Mouse (Mus musculus): ENCODE measurements around the gene Rabac1. TPM values are rescaled to one million over a fixed set of nuclear protein-coding genes. Genes with fewer than 3 reads are reported as not detected.

Rabac1 gene
- total and polyA plus RNA-seq, 3 experiments: 11.7 to 79.9 (median 36.3) TPM

DNA sequence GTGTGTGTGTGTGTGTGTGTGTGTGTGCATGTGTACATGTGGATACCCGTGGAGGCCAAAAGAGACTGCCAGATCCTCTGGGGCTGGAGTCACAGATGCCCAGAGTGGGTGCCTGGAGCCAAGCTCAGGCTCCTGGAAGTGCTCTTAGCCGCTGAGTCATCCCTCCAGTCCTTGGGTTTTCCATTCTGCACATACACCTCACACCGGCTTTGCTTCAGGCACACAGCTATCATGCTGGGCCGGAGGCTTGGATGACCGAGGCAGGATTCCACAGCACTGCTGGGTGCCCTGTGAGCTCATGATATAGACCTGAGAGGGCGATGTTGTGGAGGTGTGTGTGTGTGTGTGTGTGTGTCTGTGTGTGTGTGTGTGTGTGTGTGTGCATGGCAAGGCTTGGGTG lies 4.1 kb downstream of the Rabac1 start:
- H3K9me3 ChIP-seq (replicated peaks): no peaks in the 10 kb centered on the region
- H3K4me3 ChIP-seq (ENCODE audit: low read depth, low read length): no peak overlapping the region
- TF ChIP-seq CTCF (IDR thresholded peaks at IDR 0.05; ENCODE audit: low read depth, low read length) (no peak), GATA2 (IDR thresholded peaks at IDR 0.05; ENCODE audit: borderline replicate concordance, low read depth, low read length) (no peak), TAL1 (conservative IDR thresholded peaks at IDR 0.05; ENCODE audit: low read depth, low read length) (no peak), GATA1 (IDR thresholded peaks at IDR 0.05; ENCODE audit: borderline replicate concordance, low read length) (no peak), POLR2AphosphoS5 (IDR thresholded peaks at IDR 0.05; ENCODE audit: insufficient replicate concordance, low read depth, low read length) (no peak)
- H3K4me1 ChIP-seq (ENCODE audit: insufficient read depth, low read depth, low read length): peaks cover 30% of the 10 kb centered on the region
- peaks cover 24% of the 10 kb centered on the region for H3K36me3 ChIP-seq (replicated peaks)
- H3K27me3 ChIP-seq (ENCODE audit: insufficient read depth, low read length): peaks cover 2% of the 10 kb centered on the region; the same call in 1 of the 2 replicates
- ATAC-seq (ENCODE audit: extremely low read depth, insufficient number of reproducible peaks, low FRiP score, poor library complexity, severe bottlenecking) (no peak), DNase-seq (ENCODE audit: low spot score) (no peak)

- Histone ChIP-seq H3K4me3 (ENCODE audit: low read depth, low read length) (no peak overlapping the region), H3K9me3 (replicated peaks) (no peaks in the 10 kb centered on the region), H3K36me3 (replicated peaks) (peaks cover 24% of the 10 kb centered on the region), H3K4me1 (ENCODE audit: insufficient read depth, low read depth, low read length) (peaks cover 25% of the 10 kb centered on the region), H3K27me3 (ENCODE audit: insufficient read depth, low read length) (peaks cover 2% of the 10 kb centered on the region; the same call in 1 of the 2 replicates)
- TF ChIP-seq GATA1 (IDR thresholded peaks at IDR 0.05; ENCODE audit: borderline replicate concordance, low read length): no peak
- TF ChIP-seq GATA2 (IDR thresholded peaks at IDR 0.05; ENCODE audit: borderline replicate concordance, low read depth, low read length): no peak
- no peak for TF ChIP-seq POLR2AphosphoS5 (IDR thresholded peaks at IDR 0.05; ENCODE audit: insufficient replicate concordance, low read depth, low read length)
- no peak for TF ChIP-seq TAL1 (conservative IDR thresholded peaks at IDR 0.05; ENCODE audit: low read depth, low read length)
- TF ChIP-seq CTCF (IDR thresholded peaks at IDR 0.05; ENCODE audit: low read depth, low read length): no peak
- DNase-seq (ENCODE audit: low spot score) (no peak), ATAC-seq (ENCODE audit: extremely low read depth, insufficient number of reproducible peaks, low FRiP score, poor library complexity, severe bottlenecking) (no peak)
Measured at GRCm38 (mm10) chr7:24967966-24968365, 4.6 kb downstream of the Rabac1 start.

DNA sequence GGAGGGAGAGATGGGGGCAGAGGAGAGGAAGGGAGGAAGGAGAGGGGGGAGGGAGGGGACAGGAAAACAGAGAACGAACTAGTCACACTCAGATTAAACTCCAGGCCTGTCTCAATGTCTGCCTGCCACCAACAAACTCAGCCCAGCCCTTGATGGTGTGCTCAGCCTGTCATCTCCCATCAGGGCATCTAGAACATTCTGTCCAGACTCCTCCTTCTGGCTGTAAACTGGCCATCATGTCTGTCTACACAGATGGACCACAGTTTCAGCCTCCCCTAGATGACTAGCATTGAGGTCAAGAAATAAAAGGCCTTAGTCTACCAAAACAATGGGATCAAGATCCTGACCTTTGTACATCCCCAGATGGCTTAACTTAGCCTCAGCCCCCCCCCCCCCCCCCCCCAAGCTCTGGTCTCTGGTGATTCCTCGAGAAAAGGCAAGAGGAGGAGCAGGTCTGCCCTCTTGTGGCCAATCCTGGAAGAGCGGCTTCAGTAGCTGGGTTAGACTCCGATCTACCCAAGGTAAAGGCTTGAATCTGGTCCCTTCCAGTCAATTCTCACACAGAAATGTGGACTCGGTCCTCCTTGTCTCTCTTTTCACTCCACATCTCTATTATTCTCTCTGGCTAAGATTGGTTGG lies 7.5 kb downstream of the Rabac1 start:
- no peaks in the 10 kb centered on the region for H3K9me3 ChIP-seq (replicated peaks)
- no peak for ATAC-seq (ENCODE audit: extremely low read depth, insufficient number of reproducible peaks, low FRiP score, poor library complexity, severe bottlenecking)
- peaks cover 2% of the 10 kb centered on the region; the same call in 1 of the 2 replicates for H3K27me3 ChIP-seq (ENCODE audit: insufficient read depth, low read length)
- peaks cover 2% of the 10 kb centered on the region; the same call in 1 of the 2 replicates for H3K4me1 ChIP-seq (ENCODE audit: insufficient read depth, low read depth, low read length)
- peak; percentile 61 for DNase-seq (ENCODE audit: low spot score)
- H3K36me3 ChIP-seq (replicated peaks): peaks cover 13% of the 10 kb centered on the region
- TF ChIP-seq CTCF (IDR thresholded peaks at IDR 0.05; ENCODE audit: low read depth, low read length) (peak; percentile 42; the same call in 1 of the 2 replicates), GATA2 (IDR thresholded peaks at IDR 0.05; ENCODE audit: borderline replicate concordance, low read depth, low read length) (no peak), TAL1 (conservative IDR thresholded peaks at IDR 0.05; ENCODE audit: low read depth, low read length) (no peak), GATA1 (IDR thresholded peaks at IDR 0.05; ENCODE audit: borderline replicate concordance, low read length) (no peak), POLR2AphosphoS5 (IDR thresholded peaks at IDR 0.05; ENCODE audit: insufficient replicate concordance, low read depth, low read length) (no peak)
- H3K4me3 ChIP-seq (ENCODE audit: low read depth, low read length): no peak overlapping the region

DNA sequence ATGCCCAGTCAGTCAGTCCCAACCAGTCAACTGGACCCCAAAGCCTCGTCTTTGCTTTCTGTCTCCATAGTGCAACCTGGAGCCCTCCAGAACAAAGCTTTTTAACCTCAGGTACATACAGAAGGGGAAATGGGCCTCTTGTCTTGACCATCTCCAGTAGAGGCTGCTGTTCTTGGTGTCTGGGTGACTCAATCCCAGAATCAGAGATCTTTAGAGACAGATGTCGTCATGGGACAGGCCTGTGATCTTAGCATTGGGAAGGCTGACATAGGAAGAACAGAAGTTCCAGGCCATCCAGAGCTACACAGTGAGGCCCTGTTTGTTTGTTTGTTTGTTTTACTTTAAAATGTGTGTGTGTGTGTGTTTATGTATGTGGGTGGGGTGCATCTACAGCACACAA lies 8.3 kb downstream of the Rabac1 start:
- peaks cover 7% of the 10 kb centered on the region for H3K36me3 ChIP-seq (replicated peaks)
- H3K27me3 ChIP-seq (ENCODE audit: insufficient read depth, low read length): peaks cover 2% of the 10 kb centered on the region; the same call in 1 of the 2 replicates
- no peaks in the 10 kb centered on the region for H3K9me3 ChIP-seq (replicated peaks)
- H3K4me3 ChIP-seq (ENCODE audit: low read depth, low read length): no peak overlapping the region
- H3K4me1 ChIP-seq (ENCODE audit: insufficient read depth, low read depth, low read length): no peaks in the 10 kb centered on the region; the same call in 1 of the 2 replicates
- TF ChIP-seq POLR2AphosphoS5 (IDR thresholded peaks at IDR 0.05; ENCODE audit: insufficient replicate concordance, low read depth, low read length): no peak
- no peak for ATAC-seq (ENCODE audit: extremely low read depth, insufficient number of reproducible peaks, low FRiP score, poor library complexity, severe bottlenecking)
- no peak for DNase-seq (ENCODE audit: low spot score)

- Histone ChIP-seq H3K4me1 (ENCODE audit: insufficient read depth, low read depth, low read length) (peaks cover 1% of the 10 kb centered on the region; the same call in 1 of the 2 replicates), H3K27me3 (ENCODE audit: insufficient read depth, low read length) (no peaks in the 10 kb centered on the region; the same call in 1 of the 2 replicates), H3K9me3 (replicated peaks) (0 out of 2 replicates have a peak, but pooled peaks cover 4% of the 10 kb centered on the region), H3K36me3 (replicated peaks) (no peaks in the 10 kb centered on the region), H3K4me3 (ENCODE audit: low read depth, low read length) (no peak overlapping the region)
- ATAC-seq (ENCODE audit: extremely low read depth, insufficient number of reproducible peaks, low FRiP score, poor library complexity, severe bottlenecking) (no peak), DNase-seq (ENCODE audit: low spot score) (no peak)
- TF ChIP-seq CTCF (IDR thresholded peaks at IDR 0.05; ENCODE audit: low read depth, low read length): no peak
- TF ChIP-seq GATA2 (IDR thresholded peaks at IDR 0.05; ENCODE audit: borderline replicate concordance, low read depth, low read length): no peak
- TF ChIP-seq TAL1 (conservative IDR thresholded peaks at IDR 0.05; ENCODE audit: low read depth, low read length): no peak
- no peak for TF ChIP-seq POLR2AphosphoS5 (IDR thresholded peaks at IDR 0.05; ENCODE audit: insufficient replicate concordance, low read depth, low read length)
- no peak for TF ChIP-seq GATA1 (IDR thresholded peaks at IDR 0.05; ENCODE audit: borderline replicate concordance, low read length)
Measured at GRCm38 (mm10) chr7:24955226-24955625, 17.3 kb downstream of the Rabac1 start.

GRCm38 (mm10) chr7:24954450-24954849 lies 18.1 kb downstream of the Rabac1 start:
- H3K36me3 ChIP-seq (replicated peaks): no peaks in the 10 kb centered on the region
- no peak overlapping the region for H3K4me3 ChIP-seq (ENCODE audit: low read depth, low read length)
- H3K4me1 ChIP-seq (ENCODE audit: insufficient read depth, low read depth, low read length): peaks cover 4% of the 10 kb centered on the region; the same call in 1 of the 2 replicates
- DNase-seq (ENCODE audit: low spot score) (no peak), ATAC-seq (ENCODE audit: extremely low read depth, insufficient number of reproducible peaks, low FRiP score, poor library complexity, severe bottlenecking) (no peak)
- H3K27me3 ChIP-seq (ENCODE audit: insufficient read depth, low read length): no peaks in the 10 kb centered on the region; the same call in 1 of the 2 replicates
- H3K9me3 ChIP-seq (replicated peaks): 0 out of 2 replicates have a peak, but pooled peaks cover 4% of the 10 kb centered on the region
- TF ChIP-seq GATA2 (IDR thresholded peaks at IDR 0.05; ENCODE audit: borderline replicate concordance, low read depth, low read length) (no peak), CTCF (IDR thresholded peaks at IDR 0.05; ENCODE audit: low read depth, low read length) (no peak), GATA1 (IDR thresholded peaks at IDR 0.05; ENCODE audit: borderline replicate concordance, low read length) (no peak), TAL1 (conservative IDR thresholded peaks at IDR 0.05; ENCODE audit: low read depth, low read length) (no peak), POLR2AphosphoS5 (IDR thresholded peaks at IDR 0.05; ENCODE audit: insufficient replicate concordance, low read depth, low read length) (no peak)
